Mouse (Mus musculus): ENCODE measurements around the gene Man2a2. TPM values are rescaled to one million over a fixed set of nuclear protein-coding genes. Genes with fewer than 3 reads are reported as not detected.

Gene Man2a2
- total RNA-seq, 2 experiments from 2014 or later = 124 to 139 TPM

GRCm38 (mm10) chr7:80372667-80373066 lies 1.5 kb upstream of the Man2a2 start:
- DNase-seq (ENCODE audit: low spot score in 2 of 2) = no peak

GRCm38 (mm10) chr7:80372166-80372565 lies 991 bp upstream of the Man2a2 start:
- no peak for DNase-seq (ENCODE audit: low spot score in 2 of 2)

GRCm38 (mm10) chr7:80370649-80371040 lies 530 bp downstream of the Man2a2 start:
- DNase-seq (ENCODE audit: low spot score in 2 of 2) = peak; percentile 73 to 82

GRCm38 (mm10) chr7:80369967-80370431 lies 1.2 kb downstream of the Man2a2 start:
- DNase-seq (ENCODE audit: low spot score in 2 of 2) = no peak

- DNase-seq (ENCODE audit: low spot score in 2 of 2) = no peak
Measured at GRCm38 (mm10) chr7:80369461-80369860, 1.7 kb downstream of the Man2a2 start.

- DNase-seq (ENCODE audit: low spot score in 2 of 2) = no peak
Measured at GRCm38 (mm10) chr7:80368635-80369421, 2.3 kb downstream of the Man2a2 start.

- DNase-seq (ENCODE audit: low spot score in 2 of 2) = no peak
Measured at GRCm38 (mm10) chr7:80368009-80368408, 3.2 kb downstream of the Man2a2 start.

GRCm38 (mm10) chr7:80367232-80367631 lies 3.9 kb downstream of the Man2a2 start:
- DNase-seq (ENCODE audit: low spot score in 2 of 2) = no peak

- DNase-seq (ENCODE audit: low spot score in 2 of 2) = no peak
Measured at GRCm38 (mm10) chr7:80365759-80366158, 5.4 kb downstream of the Man2a2 start.

- no peak for DNase-seq (ENCODE audit: low spot score in 2 of 2)
Measured at GRCm38 (mm10) chr7:80360435-80360834, 10.7 kb downstream of the Man2a2 start.

GRCm38 (mm10) chr7:80358039-80358438 lies 13.1 kb downstream of the Man2a2 start:
- DNase-seq (ENCODE audit: low spot score in 2 of 2) = no peak

- peak in 1 of 2 experiments; percentile 56 for DNase-seq (ENCODE audit: low spot score in 2 of 2)
Measured at GRCm38 (mm10) chr7:80357156-80357555, 14.0 kb downstream of the Man2a2 start.

GRCm38 (mm10) chr7:80356351-80356750 lies 14.8 kb downstream of the Man2a2 start:
- no peak for DNase-seq (ENCODE audit: low spot score in 2 of 2)

- DNase-seq (ENCODE audit: low spot score in 2 of 2) = no peak
Measured at GRCm38 (mm10) chr7:80352920-80353319, 18.3 kb downstream of the Man2a2 start.

GRCm38 (mm10) chr7:80350808-80351207 lies 20.4 kb downstream of the Man2a2 start:
- no peak for DNase-seq (ENCODE audit: low spot score in 2 of 2)

- DNase-seq (ENCODE audit: low spot score in 2 of 2) = no peak
Measured at GRCm38 (mm10) chr7:80347670-80348586, 23.2 kb downstream of the Man2a2 start.

- DNase-seq (ENCODE audit: low spot score in 2 of 2) = no peak
Measured at GRCm38 (mm10) chr7:80346830-80347229, 24.3 kb downstream of the Man2a2 start.

GRCm38 (mm10) chr7:80346173-80346572 lies 25.0 kb downstream of the Man2a2 start:
- no peak for DNase-seq (ENCODE audit: low spot score in 2 of 2)

- DNase-seq (ENCODE audit: low spot score in 2 of 2) = no peak
Measured at GRCm38 (mm10) chr7:80343270-80344018, 27.7 kb downstream of the Man2a2 start.

- peak; percentile 96 to 97 for DNase-seq (ENCODE audit: low spot score in 2 of 2)
Measured at GRCm38 (mm10) chr7:80342858-80343257, 28.3 kb downstream of the Man2a2 start, which contains the start of gene Hddc3. Gene Hddc3, plus strand, starts transcription at chr7:80343104.

- no peak for DNase-seq (ENCODE audit: low spot score in 2 of 2)
Measured at GRCm38 (mm10) chr7:80341793-80342192, 29.4 kb downstream of the Man2a2 start.
